Mouse (Mus musculus) liver, embryonic 12.5 days (tissue): ENCODE data around the gene Ttc26. TPM values are rescaled to one million over a fixed set of nuclear protein-coding genes. Genes with fewer than 3 reads are reported as not detected.
A peak's percentile ranks its signal among the peaks of the same experiment; 100 is the strongest.

Source experiments
- ATAC-seq: fragments of 200-750 bp; cut with Nextera tagmentation; 2 replicates; pipeline ENCODE4 v1.8.0; 2017; ENCODE audit warnings: moderate number of reproducible peaks, mild to moderate bottlenecking, moderate library complexity
- H3K27ac ChIP-seq: fragments of 300-500 bp; sonication (generic); 2 replicates; pipeline ENCODE4 v1.5.1; 2016; ENCODE audit warnings: mild to moderate bottlenecking
- H3K27me3 ChIP-seq: fragments of 300-500 bp; sonication (generic); replicated peaks from 2 replicates; pipeline ENCODE4 v1.6.1; 2016; ENCODE audit warnings: mild to moderate bottlenecking, moderate library complexity
- H3K36me3 ChIP-seq: fragments of 300-500 bp; sonication (generic); 2 replicates; pipeline ENCODE4 v1.6.1; 2016; ENCODE audit warnings: mild to moderate bottlenecking, moderate library complexity
- H3K4me1 ChIP-seq: fragments of 300-500 bp; sonication (generic); 2 replicates; pipeline ENCODE4 v1.6.1; 2016
- H3K4me2 ChIP-seq: fragments of 300-500 bp; sonication (generic); 2 replicates; pipeline ENCODE4 v1.6.1; 2016; ENCODE audit warnings: mild to moderate bottlenecking, moderate library complexity
- H3K4me3 ChIP-seq: fragments of 300-500 bp; sonication (generic); 2 replicates; pipeline ENCODE4 v1.5.1; 2016; ENCODE audit warnings: mild to moderate bottlenecking, moderate library complexity
- H3K9ac ChIP-seq: fragments of 300-500 bp; sonication (generic); 2 replicates; pipeline ENCODE4 v1.6.1; 2016; ENCODE audit warnings: mild to moderate bottlenecking, moderate library complexity
- H3K9me3 ChIP-seq: fragments of 300-500 bp; sonication (generic); replicated peaks from 2 replicates; pipeline ENCODE4 v1.6.1; 2016; ENCODE audit warnings: mild to moderate bottlenecking, moderate library complexity
- WGBS: fragments of 180-500 bp; shearing (Covaris S2); methylation state at CpG from one replicate; pipeline ENCODE4 v1.1.7; 2016; ENCODE audit not compliant: insufficient replicate concordance; 5-methylcytosine and 5-hydroxymethylcytosine counted together
- polyA plus RNA-seq: library from polyadenylated mRNA; unstranded; fragments of >200 nt; fragmentation: Nextera tagmentation; extraction: Ambion mirVana; gene quantifications from 2 replicates; pipeline ENCODE4 v1.2.1, GENCODE M21; 2016

Ttc26 gene
- 1.5 and 1.6 TPM in 2 replicates for polyA plus RNA-seq

- Histone ChIP-seq H3K4me2 (peak within 1 kb of the TSS; percentile 88), H3K36me3 (no peaks in the 10 kb centered on the region), H3K27me3 (no peaks in the 10 kb centered on the region; the same call in 1 of the 2 replicates), H3K9me3 (no peaks in the 10 kb centered on the region), H3K9ac (peak within 1 kb of the TSS; percentile 72), H3K27ac (peak within 1 kb of the TSS; percentile 65; the same call in 1 of the 2 replicates), H3K4me3 (peak within 1 kb of the TSS; percentile 66), H3K4me1 (peaks cover 16% of the 10 kb centered on the region)
- under 1% methylated on average over 26 of the region's 26 CpGs for WGBS
- peak; percentile 87 for ATAC-seq
Measured at GRCm38 (mm10) chr6:38381129-38381771, at the start of gene Ttc26. TSS of gene Ttc26 (plus strand) at chr6:38381469.

GRCm38 (mm10) chr6:38335264-38335663 is 46.0 kb upstream of the Ttc26 start:
- Histone ChIP-seq H3K36me3 (peaks cover 100% of the 10 kb centered on the region), H3K27me3 (no peaks in the 10 kb centered on the region), H3K27ac (peak overlapping the region; percentile 40; the same call in 1 of the 2 replicates), H3K4me2 (no peak overlapping the region), H3K9ac (no peak overlapping the region), H3K4me3 (no peak overlapping the region), H3K9me3 (no peaks in the 10 kb centered on the region), H3K4me1 (peaks cover 27% of the 10 kb centered on the region)
- WGBS, result 80% methylated on average over 6 of the region's 6 CpGs
- ATAC-seq, result no peak

- no peak for ATAC-seq
- 82% methylated on average over 4 of the region's 4 CpGs for WGBS
- Histone ChIP-seq H3K4me2 (no peak overlapping the region), H3K9ac (no peak overlapping the region), H3K9me3 (no peaks in the 10 kb centered on the region), H3K27me3 (no peaks in the 10 kb centered on the region), H3K36me3 (peaks cover 86% of the 10 kb centered on the region), H3K27ac (peak overlapping the region; percentile 45; the same call in 1 of the 2 replicates), H3K4me3 (no peak overlapping the region), H3K4me1 (peaks cover 45% of the 10 kb centered on the region)
Measured at GRCm38 (mm10) chr6:38337166-38337705, 44.0 kb upstream of the Ttc26 start.

- Histone ChIP-seq H3K36me3 (peaks cover 79% of the 10 kb centered on the region), H3K9ac (no peak overlapping the region), H3K4me2 (no peak overlapping the region), H3K4me3 (no peak overlapping the region), H3K27me3 (no peaks in the 10 kb centered on the region), H3K4me1 (peaks cover 53% of the 10 kb centered on the region), H3K9me3 (no peaks in the 10 kb centered on the region), H3K27ac (peak overlapping the region; percentile 99; the same call in 1 of the 2 replicates)
- no peak for ATAC-seq
- 83% methylated on average over 6 of the region's 6 CpGs for whole genome bisulfite sequencing
Measured at GRCm38 (mm10) chr6:38337951-38338350, 43.3 kb upstream of the Ttc26 start.

- Histone ChIP-seq H3K4me2 (peak overlapping the region; percentile 82; the same call in 1 of the 2 replicates), H3K9me3 (no peaks in the 10 kb centered on the region), H3K4me1 (peaks cover 64% of the 10 kb centered on the region), H3K4me3 (no peak overlapping the region), H3K27me3 (no peaks in the 10 kb centered on the region), H3K36me3 (peaks cover 67% of the 10 kb centered on the region), H3K27ac (peak overlapping the region; percentile 99), H3K9ac (no peak overlapping the region)
- ATAC-seq, result no peak
- 68% methylated on average over 2 of the region's 2 CpGs for WGBS
Measured at GRCm38 (mm10) chr6:38339078-38339477, 42.2 kb upstream of the Ttc26 start.

GRCm38 (mm10) chr6:38341751-38342665 is 39.3 kb upstream of the Ttc26 start:
- WGBS, result 2% methylated on average over 11 of the region's 11 CpGs
- Histone ChIP-seq H3K9me3 (no peaks in the 10 kb centered on the region), H3K4me1 (peaks cover 90% of the 10 kb centered on the region), H3K4me3 (peak overlapping the region; percentile 57), H3K9ac (peak overlapping the region; percentile 75), H3K4me2 (peak overlapping the region; percentile 82), H3K36me3 (peaks cover 51% of the 10 kb centered on the region), H3K27me3 (no peaks in the 10 kb centered on the region), H3K27ac (peak overlapping the region; percentile 99)
- ATAC-seq, result peak; percentile 92

GRCm38 (mm10) chr6:38342666-38342992 is 38.6 kb upstream of the Ttc26 start:
- H3K9ac ChIP-seq, result peak overlapping the region; percentile 75
- peak overlapping the region; percentile 99 for H3K27ac ChIP-seq
- H3K4me1 ChIP-seq, result peaks cover 96% of the 10 kb centered on the region
- H3K4me2 ChIP-seq, result peak overlapping the region; percentile 82
- H3K9me3 ChIP-seq, result no peaks in the 10 kb centered on the region
- no peaks in the 10 kb centered on the region for H3K27me3 ChIP-seq
- 12% methylated on average over 8 of the region's 8 CpGs for WGBS
- peak overlapping the region; percentile 57 for H3K4me3 ChIP-seq
- peaks cover 49% of the 10 kb centered on the region for H3K36me3 ChIP-seq
- no peak for ATAC-seq

GRCm38 (mm10) chr6:38343581-38343980 is 37.7 kb upstream of the Ttc26 start:
- Histone ChIP-seq H3K4me2 (peak overlapping the region; percentile 82), H3K36me3 (peaks cover 46% of the 10 kb centered on the region), H3K4me1 (peaks cover 99% of the 10 kb centered on the region), H3K4me3 (peak overlapping the region; percentile 57), H3K9me3 (no peaks in the 10 kb centered on the region), H3K9ac (peak overlapping the region; percentile 75), H3K27ac (peak overlapping the region; percentile 99), H3K27me3 (no peaks in the 10 kb centered on the region)
- 24% methylated on average over 3 of the region's 3 CpGs for WGBS
- ATAC-seq, result no peak

- peak overlapping the region; percentile 82 for H3K4me2 ChIP-seq
- H3K4me3 ChIP-seq, result peak overlapping the region; percentile 57
- peak overlapping the region; percentile 75 for H3K9ac ChIP-seq
- H3K4me1 ChIP-seq, result peaks cover 99% of the 10 kb centered on the region
- no peaks in the 10 kb centered on the region for H3K27me3 ChIP-seq
- 64% methylated on average over 7 of the region's 7 CpGs for WGBS
- H3K9me3 ChIP-seq, result no peaks in the 10 kb centered on the region
- H3K27ac ChIP-seq, result peak overlapping the region; percentile 99
- H3K36me3 ChIP-seq, result peaks cover 45% of the 10 kb centered on the region
- no peak for ATAC-seq
Measured at GRCm38 (mm10) chr6:38344006-38344670, 37.1 kb upstream of the Ttc26 start.

GRCm38 (mm10) chr6:38345796-38346195 is 35.5 kb upstream of the Ttc26 start:
- Histone ChIP-seq H3K36me3 (peaks cover 45% of the 10 kb centered on the region), H3K9me3 (no peaks in the 10 kb centered on the region), H3K27me3 (no peaks in the 10 kb centered on the region), H3K27ac (peak overlapping the region; percentile 99), H3K4me1 (peaks cover 99% of the 10 kb centered on the region), H3K4me3 (peak overlapping the region; percentile 51), H3K9ac (peak overlapping the region; percentile 75), H3K4me2 (peak overlapping the region; percentile 82)
- WGBS, result 13% methylated on average over 7 of the region's 7 CpGs
- ATAC-seq, result peak; percentile 74

- Histone ChIP-seq H3K27ac (peak overlapping the region; percentile 99), H3K4me2 (peak overlapping the region; percentile 82), H3K4me1 (peaks cover 97% of the 10 kb centered on the region), H3K9ac (peak overlapping the region; percentile 39), H3K27me3 (no peaks in the 10 kb centered on the region), H3K4me3 (no peak overlapping the region), H3K36me3 (peaks cover 61% of the 10 kb centered on the region), H3K9me3 (no peaks in the 10 kb centered on the region)
- no peak for ATAC-seq
- 49% methylated on average over 5 of the region's 5 CpGs for WGBS
Measured at GRCm38 (mm10) chr6:38347875-38348274, 33.4 kb upstream of the Ttc26 start.
